Mouse (Mus musculus) c-Kit-positive CD71-negative TER-119-negative erythroid progenitor cells, embryonic 14.5 days (primary cell): ENCODE data around the gene Cdkl4.
A peak's percentile ranks its signal among the peaks of the same experiment; 100 is the strongest.
"Not testable (repeated sequence)": the region's sequence is repeated elsewhere in the genome, so short reads cannot be mapped to it uniquely, and the experiment has no call there.

Experiments used
- DNase-seq: peaks from one replicate; pipeline ENCODE4 v3.0.0-alpha.2; 2013; ENCODE audit warnings: low read depth

Gene Cdkl4

DNA sequence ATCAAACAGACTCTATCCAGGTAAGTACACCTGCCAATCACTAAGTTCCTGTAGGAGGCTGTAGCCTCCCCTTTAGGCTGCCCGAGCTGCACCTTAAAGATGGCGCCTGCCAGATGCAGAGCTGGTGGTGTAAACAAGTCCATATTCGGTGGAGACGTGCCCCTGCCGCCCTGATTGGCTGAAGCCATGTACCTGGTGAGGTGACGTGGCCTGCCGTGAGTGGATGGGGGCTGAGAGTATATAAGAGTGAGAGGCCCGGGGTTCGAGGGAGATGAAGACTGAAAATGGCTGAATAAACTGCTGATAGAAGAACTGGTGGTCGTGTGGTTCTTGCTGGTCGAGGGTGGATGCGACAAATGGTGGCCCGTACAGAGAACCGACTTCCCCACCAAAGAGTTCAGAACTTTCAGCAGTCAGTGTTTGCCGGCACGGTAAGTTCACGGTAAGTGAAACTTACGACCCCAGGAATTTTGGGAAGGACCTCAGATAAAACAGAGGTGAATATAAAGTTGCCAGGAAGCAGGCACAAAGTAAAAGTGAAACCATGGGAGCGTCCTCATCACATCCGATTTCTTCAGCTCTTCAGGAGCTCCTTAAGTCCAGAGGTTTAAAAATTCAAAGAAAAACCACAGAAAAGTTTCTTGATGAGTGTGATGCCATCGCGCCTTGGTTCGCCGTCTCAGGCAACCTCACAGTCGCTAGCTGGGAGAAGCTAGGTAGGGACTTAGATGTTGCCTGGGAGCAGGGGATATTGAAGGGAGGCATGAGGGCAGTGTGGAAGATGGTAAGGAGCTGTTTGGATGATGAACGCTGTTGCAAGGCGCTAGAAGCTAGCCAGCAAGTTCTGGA, 13.6 kb downstream of the Cdkl4 start:
- not testable (repeated sequence) for DNase-seq

DNA sequence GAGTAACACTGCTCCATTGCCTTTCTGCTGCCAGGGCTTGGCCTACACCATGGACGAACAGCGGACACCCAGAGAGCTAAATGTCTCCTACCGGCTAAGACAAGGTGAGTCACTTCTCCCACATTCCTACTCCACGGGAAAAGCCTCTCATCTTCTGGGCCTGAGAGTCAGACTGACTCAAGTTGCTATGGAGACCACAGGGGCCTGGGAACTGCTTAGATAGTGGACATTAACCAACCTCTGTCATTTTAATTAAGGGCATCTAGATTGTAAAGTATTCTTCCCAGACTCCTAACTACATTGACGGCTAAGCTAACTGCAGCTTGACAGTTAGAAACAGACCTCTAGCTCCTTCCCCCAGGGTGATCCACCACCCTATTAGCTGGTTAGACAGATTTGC, 14.8 kb downstream of the Cdkl4 start:
- no peak for DNase-seq

DNA sequence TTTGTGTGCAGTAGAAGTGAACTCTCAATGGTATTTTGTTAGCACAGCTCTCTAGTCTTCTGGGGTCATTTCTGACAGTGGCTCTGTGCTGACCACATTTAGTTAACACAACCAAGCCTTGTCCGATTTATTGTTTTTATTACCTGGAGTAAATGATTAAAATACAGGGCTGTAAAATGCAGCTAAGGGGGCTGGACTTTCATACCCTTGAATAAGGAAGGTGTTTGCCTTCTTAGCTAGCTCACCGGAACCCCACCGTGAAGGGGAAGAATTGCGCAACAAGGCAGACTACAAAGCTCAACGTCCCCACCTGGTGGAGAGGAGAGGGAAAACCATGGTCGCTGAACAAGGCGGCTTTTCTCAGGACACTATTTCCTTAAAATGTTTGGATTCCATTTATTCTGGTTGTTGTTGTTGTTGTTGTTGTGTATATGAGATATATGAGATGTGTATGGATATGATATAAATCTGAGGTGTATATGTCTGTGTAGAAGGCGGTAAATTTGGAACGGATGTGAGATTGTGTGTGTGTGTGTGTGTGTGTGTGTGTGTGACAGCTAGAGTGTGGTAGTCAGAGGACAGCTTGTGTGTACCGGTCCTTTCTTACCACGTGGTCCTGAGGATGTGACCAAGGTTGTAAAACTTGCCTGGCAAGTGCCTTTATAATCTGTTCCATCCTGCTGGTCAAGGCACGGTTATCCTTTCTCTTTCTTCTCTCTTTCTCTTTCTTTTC, 16.8 kb downstream of the Cdkl4 start:
- DNase-seq, result peak; percentile 79

DNA sequence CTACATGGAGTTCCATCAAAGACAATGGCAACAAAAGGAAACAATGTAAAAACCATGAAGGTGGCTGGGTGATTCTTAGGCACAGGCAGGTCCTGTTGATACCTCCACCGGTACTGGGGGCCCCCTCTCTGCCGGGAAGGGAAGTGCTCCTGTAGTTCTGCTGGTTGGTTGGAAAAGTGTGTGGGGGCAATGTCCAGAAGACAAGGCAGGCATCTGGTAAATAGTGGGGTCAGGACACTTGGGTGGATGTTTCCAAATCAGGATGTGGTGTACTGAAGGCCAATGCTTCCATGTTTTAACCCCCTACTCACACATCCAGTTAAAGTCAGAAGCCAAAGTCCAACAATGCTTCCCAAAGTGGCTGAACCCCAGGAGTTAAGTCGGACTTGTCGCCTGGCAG, 17.9 kb downstream of the Cdkl4 start:
- no peak for DNase-seq

DNA sequence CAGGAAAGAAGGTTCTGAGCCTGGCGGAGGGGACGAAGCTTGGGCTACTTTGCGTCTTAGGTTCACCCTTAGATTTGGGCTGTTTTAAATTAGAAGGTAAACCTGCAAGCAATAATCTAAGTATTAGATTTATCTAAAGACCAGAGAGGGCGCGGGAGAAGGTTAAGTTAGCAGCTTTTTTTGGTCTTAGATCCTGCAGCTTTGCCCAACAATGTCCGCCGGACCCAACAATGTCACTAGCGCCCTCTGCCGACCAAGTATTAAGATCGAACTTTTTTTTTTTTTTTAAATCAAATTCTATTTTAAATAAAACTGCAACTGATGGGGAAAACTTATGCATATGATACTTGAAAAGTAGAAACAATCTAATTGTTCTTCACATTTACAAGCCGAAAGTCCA, 18.6 kb downstream of the Cdkl4 start:
- DNase-seq, result peak; percentile 56

DNA sequence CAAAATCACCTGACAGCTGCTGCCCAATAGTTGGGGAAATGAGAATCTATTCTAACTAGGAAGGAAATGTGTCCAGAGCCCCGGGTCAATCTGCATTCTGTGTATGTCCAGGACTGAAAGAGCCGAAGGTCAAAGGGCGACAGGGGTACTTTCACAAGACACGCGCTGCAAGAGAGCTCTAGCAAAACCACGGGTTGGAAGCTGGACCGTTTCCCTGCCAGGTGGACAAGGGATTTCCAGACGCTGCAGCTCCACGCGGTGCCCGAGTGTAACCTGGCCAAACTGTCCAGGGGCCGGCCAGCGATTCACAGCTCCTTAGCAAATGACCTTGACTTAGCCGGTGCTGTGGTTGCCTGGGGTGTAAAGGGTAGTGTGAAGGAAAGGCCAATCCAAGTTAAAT, 19.0 kb downstream of the Cdkl4 start:
- no peak for DNase-seq

DNA sequence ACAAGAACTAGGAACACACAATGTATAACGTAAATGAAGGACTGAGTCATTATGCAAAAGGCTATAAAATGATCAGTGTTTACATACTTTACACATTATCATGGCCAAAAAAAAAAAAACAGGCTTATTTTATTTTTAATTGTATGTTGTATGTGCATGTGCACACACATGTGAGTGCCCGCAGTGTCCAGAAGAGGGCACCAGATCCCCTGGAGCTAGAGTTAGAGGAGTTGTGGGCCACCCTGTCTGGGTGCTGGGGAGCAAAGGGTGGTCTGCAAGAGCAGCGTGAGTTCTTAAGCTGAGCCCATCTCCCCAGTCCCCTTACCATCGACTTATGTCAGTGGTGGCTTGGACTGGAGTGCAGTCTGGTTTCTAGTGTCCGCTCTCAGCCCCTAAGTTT, 20.2 kb downstream of the Cdkl4 start:
- no peak for DNase-seq

DNA sequence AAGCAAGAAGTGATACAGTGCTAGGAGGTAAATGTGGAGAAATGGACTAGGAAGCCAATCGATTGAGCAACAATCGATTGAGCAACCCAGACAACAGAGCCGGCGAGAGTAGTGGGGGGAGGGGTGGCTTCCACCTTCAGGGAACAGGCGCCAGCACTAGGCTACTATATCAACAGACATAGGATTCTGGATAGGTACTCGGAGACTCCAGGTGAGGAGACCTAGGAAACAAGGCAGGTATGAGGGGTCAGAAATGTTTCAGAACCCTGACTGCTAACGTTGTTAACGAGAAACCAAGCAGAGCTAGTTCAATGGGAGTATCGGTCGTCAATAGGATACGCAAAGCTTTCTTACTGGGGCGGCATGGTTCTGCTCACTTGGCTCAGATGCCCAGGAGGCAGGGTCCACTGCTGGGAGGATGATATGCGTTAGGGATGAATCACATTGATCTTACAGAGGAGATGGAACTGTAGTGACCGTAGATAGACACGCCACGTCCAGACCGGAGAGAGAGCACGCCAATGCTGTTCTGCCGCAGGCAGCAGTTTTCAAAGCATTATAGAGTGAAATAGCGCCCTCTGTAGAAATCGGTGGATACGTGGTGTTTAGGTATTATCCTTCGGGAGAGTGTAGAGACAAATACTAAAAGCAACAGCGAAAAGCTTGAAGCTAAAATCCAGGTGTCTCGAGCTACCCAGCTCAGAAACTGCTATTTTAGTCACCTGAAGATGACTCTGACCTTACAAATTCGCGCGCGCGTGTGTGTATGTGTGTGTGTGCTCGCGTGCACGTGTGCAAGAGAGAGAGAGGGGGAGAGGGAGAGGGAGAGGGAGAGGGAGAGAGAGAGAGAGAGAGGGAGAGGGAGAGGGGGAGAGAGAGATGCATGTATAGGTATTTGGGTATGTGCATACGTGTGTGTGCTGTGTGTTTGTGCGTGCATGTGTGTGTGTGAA, 24.0 kb downstream of the Cdkl4 start:
- peak; percentile 85 for DNase-seq

DNA sequence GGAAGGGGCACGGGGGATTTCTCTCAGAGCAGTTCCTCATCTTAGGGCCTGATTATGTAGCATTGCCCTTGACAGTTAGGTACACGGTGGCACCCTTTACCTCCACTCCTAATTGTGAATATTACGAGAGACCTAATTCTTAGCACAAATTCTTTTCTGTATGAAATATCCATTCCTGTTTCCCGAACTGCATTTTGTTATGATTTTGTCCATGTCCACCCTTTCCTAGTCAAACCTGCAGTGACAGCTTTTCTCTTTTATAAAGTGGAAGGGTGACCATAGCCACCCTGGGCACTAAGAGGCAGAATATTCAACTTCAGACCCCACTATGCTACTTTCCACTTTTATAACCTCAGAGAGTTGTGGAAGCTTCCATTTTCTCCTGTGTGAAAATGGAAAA, 25.0 kb downstream of the Cdkl4 start:
- DNase-seq, result no peak

DNA sequence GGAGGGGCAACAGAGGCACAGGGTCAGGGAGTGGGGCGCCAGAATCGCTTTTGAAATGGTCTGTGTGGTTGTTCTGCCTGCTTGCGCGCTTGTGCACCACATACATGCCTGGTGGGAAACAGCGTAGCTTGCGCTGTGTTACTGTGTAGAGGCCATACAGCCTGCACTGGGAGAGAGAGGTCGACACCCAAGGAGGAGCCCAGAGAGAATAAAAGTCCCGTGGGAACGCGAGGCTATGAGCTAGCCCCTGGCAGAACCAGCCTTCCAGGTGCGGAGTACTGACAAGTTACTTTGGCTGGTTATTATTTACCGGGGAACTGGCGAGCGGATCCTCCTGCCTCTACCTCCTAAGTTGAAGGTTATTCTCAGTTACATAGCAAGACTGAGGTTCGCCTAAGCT, 26.6 kb downstream of the Cdkl4 start:
- no peak for DNase-seq

DNA sequence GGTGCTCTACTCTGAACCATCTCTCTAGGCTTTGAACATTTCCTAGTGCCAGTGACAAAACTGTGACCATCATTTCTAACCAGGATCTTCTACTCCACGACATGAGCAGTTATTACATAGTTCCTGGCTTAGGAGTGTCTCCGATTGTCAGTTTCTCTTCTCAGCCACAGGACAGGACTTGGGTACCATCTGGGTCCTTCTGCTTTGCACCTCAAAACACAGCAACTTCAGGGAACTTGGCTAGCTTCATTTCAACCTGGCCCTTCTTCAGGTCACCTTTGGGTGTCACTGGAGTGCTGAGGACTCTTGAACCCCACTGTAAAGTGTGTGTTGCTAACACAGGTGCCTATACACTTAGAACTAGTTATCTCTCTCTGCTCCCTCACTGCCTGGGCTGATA, 30.8 kb downstream of the Cdkl4 start:
- DNase-seq, result no peak

DNA sequence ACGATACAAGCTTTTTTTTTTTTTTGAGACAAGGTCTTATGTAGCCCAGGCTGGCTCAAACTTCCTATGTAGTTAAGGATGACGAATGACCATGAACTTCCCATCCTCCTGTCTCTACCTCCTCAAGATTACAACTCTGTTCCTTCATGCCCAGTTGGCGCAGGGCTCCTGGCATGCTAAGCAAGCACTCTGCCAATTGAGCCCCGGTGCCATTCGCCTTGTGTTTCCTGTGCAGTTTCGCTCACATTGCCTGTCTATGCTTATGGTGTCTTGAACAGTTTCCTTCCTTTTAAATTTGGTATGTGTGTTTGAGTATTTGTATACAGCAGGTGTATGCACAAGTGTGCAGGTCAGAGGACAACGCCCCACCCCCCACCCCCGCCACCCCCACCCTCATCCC, 31.4 kb downstream of the Cdkl4 start:
- no peak for DNase-seq

DNA sequence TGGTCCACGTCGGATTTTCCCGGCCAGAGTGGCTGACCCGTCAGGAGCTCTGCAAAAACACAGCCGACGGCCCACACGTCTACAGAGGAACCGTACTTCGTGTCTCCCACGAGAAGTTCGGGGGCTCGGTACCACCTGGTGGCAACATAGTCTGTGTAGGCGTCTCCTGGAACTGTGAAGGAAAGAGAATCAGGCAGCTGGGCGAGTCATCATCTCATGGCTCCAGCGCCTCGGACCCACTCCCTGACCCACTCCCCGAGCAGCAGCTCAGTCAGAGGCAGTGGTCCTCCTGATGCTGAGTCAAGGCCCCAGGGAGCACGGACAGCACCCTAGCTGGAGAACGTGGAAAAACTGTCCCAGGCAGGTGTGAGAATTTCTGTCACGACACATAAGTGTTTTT, 34.0 kb downstream of the Cdkl4 start:
- no peak for DNase-seq

DNA sequence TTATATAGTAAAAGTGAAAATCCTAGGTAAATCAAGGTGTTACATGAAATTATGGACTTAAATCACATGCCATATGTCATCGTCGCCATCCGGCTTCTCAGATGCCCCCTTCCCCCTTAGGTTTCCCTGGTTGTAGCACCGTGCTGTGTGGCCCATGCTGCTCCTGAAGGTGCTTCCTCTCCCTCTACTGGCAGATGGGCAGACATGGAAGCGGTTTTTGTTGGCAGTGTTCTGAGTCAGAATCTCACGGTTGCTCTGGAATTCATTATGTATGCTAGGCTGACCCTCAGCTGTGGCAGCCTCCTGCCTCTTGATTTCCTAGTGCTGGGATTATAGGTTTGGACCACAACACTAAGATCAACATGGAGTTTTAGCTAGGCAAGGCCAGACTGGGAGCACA, 40.5 kb downstream of the Cdkl4 start:
- no peak for DNase-seq

DNA sequence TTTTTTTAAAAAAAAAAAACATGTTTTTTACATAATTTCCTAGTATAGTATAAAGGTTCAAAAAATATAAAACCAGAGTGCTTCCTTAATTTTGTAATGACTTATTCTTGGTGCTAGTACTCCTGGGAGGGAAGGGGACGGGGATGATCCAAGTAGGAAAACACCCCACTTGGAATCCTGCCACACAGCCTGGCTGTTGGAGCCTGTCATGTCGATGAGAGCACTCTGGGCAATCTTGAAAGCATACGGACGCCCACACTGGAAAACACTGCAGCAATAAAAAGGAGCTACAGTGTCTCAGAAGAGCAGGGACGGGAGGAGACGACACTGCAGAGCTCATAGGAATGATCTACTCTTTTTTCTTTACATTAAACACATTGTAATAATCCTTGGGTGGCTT, 42.0 kb downstream of the Cdkl4 start:
- DNase-seq, result no peak

DNA sequence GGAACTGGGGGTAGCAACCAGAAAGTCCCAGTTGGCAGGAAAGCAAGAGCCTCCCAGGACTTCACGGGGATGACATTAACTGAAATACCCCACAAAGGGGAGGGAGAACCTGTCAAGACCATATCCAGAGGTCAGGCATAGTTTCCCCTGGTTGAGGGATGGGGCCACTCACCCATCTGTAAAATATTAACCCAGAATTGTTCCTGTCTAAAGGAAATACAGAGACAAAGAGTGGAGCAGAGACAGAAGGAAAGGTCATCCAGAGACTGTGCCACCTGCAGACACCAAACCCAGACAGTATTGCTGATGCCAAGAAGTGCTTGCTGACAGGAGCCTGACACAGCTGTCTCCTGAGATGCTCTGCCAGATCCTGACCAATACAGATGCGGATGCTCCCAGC, 46.3 kb downstream of the Cdkl4 start:
- not testable (repeated sequence) for DNase-seq

DNA sequence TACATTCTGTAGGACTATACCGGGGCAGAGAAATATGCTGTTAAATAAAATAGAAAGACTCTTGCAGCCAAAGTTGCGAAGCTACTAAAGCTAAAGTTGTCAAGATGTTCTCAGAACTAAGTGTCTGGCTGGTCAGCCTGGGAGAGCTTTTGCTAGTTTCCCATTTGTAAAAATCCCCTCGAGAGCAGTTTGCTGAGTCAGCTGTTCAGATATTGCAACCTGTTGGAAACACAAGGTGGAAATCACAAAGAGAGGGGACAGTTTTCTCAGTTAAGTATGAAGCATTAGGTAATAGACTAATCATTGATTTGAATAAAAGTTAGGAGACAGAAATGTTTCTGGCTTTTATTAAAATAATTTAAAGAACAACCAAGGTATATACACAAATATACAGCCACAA, 54.4 kb downstream of the Cdkl4 start:
- DNase-seq, result no peak

DNA sequence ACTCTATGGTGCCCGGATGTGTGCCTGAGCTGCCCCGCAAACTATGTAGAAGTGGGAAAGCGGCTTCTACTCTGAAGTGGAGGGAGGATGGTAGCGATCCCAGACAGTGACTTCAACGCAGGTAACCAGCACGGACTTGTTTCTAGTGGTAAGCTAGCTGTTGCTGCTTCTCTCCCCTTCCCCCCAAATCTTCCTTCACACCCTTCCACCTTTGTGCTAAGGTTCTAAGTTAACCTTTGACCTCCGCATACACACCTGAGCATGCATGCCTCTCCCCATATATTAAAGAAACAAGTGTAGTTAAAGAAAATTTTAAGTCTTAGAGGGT, 55.4 kb downstream of the Cdkl4 start:
- DNase-seq, result no peak

DNA sequence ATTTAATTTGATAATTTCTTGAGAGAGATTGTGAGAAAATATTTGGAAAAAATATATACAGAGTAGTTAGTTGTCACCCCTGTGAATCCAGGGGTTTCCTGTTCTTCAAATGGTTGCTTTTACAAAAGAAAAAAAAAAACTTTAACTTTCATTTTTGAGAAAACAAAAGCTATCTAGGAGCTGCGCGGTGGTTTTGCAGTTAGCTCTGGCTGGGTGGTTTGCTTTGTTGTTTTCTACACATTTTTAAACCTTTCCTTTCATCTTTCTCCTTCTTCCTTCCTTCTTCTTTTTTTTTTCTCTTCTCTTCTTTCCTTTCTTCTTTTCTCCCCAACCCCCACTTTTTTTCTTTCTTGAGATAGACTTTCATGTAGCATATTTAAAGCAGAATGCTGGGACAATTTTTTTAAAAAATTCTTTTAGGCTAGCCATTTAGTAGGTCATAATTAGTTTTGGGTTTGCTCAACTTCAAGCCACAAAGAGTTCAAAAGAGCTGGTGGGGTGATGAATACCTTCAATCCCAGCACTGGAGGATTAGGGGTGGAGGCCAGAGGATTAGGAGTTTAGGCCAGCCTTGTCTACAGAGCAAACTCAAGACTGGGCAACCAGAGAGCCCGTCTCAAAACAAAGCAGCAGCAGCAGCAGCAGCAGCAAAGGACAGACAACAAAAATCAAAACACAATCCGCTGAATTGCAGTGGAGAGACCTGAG, 55.9 kb downstream of the Cdkl4 start:
- DNase-seq, result no peak

DNA sequence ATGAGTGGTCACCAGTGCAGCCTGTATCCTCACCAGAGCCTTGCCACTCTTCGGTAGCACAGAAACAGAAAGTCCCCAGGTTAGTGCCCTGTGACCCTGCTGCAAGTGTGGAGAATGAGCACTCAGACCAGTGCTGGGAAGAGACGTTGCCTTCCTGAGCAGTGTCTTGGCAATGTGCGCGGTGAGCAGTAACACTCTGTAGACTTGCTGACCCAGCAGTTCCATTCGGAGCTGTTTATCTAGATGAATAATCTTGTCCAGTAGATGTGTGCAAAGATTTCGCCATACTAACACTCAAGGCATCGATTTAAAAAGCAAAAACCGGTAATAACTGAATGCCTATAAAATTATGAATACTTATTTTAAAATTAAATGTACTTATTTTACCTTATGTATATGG, 57.1 kb downstream of the Cdkl4 start:
- DNase-seq, result no peak

DNA sequence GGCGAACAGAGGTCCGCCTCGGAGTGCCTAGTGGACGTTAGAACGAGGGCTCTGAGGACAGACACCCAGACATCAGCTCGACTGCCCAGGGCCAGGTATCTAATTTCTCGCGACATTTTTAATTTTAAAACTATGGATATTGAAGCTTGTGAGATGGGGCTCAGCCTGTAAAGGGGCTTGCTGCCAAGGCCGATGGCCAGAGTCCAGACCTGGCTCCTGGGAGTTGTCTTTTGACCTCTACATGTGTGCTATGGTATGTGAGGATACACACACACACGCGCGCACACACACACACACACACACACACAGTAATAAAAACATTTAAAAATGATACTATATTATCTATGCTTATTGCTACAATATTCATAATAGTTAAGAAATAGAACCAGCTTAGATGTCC, 58.8 kb downstream of the Cdkl4 start:
- DNase-seq, result no peak

DNA sequence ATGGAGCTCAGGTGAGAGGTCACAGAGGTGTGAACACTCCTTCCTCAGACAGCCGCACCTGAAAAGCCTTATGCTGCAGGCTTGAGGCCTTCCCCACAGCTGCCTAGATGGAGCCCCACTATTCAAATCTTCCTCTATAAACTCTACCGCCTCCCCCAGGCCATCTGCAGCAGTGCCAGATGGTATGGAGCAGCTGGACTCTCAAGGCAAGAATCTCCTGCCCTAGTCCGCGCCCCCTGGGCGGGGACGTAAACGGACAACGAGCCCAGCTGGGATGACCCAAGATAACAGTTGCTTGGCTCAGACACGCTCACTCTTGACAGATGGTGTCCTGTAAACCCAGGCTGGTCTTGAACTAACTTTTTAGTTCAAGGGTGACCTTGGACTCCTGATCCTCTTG, 60.4 kb downstream of the Cdkl4 start:
- DNase-seq, result no peak
